Mouse (Mus musculus) hindbrain, embryonic 16.5 days (tissue): Measurements from ENCODE around the gene Ppcs. TPM values are rescaled to one million over a fixed set of nuclear protein-coding genes. Genes with fewer than 3 reads are reported as not detected.

Experiments
- ATAC-seq: fragments of 200-750 bp; cut with Nextera tagmentation; 2 replicates; pipeline ENCODE4 v1.8.0; 2017; ENCODE audit warnings: moderate TSS enrichment, moderate library complexity
- H3K27ac ChIP-seq: fragments of 300-500 bp; sonication (generic); 2 replicates; pipeline ENCODE4 v1.5.1; 2014; ENCODE audit warnings: low read depth, mild to moderate bottlenecking, control low read depth, low read length, moderate library complexity
- H3K27me3 ChIP-seq: fragments of 300-500 bp; sonication (generic); replicated peaks from 2 replicates; pipeline ENCODE4 v1.6.1; 2014; ENCODE audit warnings: low read length; ENCODE audit not compliant: control insufficient read depth, insufficient read depth
- H3K36me3 ChIP-seq: fragments of 300-500 bp; sonication (generic); 2 replicates; pipeline ENCODE4 v1.6.1; 2014; ENCODE audit warnings: mild to moderate bottlenecking, low read length, moderate library complexity, mixed read lengths; ENCODE audit not compliant: control insufficient read depth, insufficient read depth
- H3K4me1 ChIP-seq: fragments of 300-500 bp; sonication (generic); 2 replicates; pipeline ENCODE4 v1.6.1; 2014; ENCODE audit warnings: low read depth, low read length; ENCODE audit not compliant: control insufficient read depth, insufficient read depth
- H3K4me2 ChIP-seq: fragments of 300-500 bp; sonication (generic); 2 replicates; pipeline ENCODE4 v1.6.1; 2014; ENCODE audit warnings: mild to moderate bottlenecking, low read length, control low read depth, moderate library complexity
- H3K4me3 ChIP-seq: fragments of 300-500 bp; sonication (generic); 2 replicates; pipeline ENCODE4 v1.5.1; 2014; ENCODE audit warnings: mild to moderate bottlenecking, low read length, control low read depth, moderate library complexity
- H3K9ac ChIP-seq: fragments of 300-500 bp; sonication (generic); 2 replicates; pipeline ENCODE4 v1.6.1; 2014; ENCODE audit warnings: low read depth, mild to moderate bottlenecking, control low read depth, low read length, moderate library complexity
- H3K9me3 ChIP-seq: fragments of 300-500 bp; sonication (generic); 2 replicates; pipeline ENCODE4 v1.6.1; 2014; ENCODE audit warnings: mild to moderate bottlenecking, low read length, moderate library complexity; ENCODE audit not compliant: control insufficient read depth
- WGBS: fragments of 180-500 bp; shearing (Covaris S2); extraction: QIAGEN DNeasy Blood & Tissue Kit; methylation state at CpG from one replicate; pipeline ENCODE4 v1.1.7; 2014; 5-methylcytosine and 5-hydroxymethylcytosine counted together
- polyA plus RNA-seq: library from polyadenylated mRNA; unstranded; fragments of >200 nt; fragmentation: Nextera tagmentation; extraction: Ambion mirVana; gene quantifications from 2 replicates; pipeline ENCODE4 v1.2.1, GENCODE M21; 2015

The Ppcs gene
- polyA plus RNA-seq, 1 experiment from 2014 or later: 27.3 TPM

DNA sequence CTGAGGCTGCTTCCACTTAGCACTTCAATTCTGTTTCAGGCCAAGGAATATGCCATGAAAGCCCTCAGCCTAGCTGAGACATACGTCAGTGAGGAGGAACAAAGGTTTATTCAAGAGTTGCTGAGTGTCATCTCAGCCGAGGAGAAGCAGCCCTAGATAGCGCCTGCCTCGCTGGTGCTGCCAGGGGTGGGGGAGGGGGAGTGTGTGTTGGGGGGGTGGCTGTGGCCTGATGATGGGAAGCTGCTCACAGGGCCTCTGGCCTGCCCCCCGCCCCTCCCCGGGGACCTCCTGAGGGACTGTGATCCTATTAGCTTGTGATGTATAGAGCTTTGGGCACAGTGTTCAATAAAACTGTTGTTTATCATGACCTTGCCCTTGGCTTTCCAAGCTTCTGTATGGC, 31.3 kb upstream of the Ppcs start:
- peak overlapping the region; percentile 31; the same call in 1 of the 2 replicates for H3K9ac ChIP-seq
- H3K27ac ChIP-seq: no peak overlapping the region
- no peak overlapping the region for H3K4me3 ChIP-seq
- no peaks in the 10 kb centered on the region for H3K27me3 ChIP-seq
- H3K9me3 ChIP-seq: no peaks in the 10 kb centered on the region
- H3K36me3 ChIP-seq: no peaks in the 10 kb centered on the region
- ATAC-seq: peak; percentile 70
- no peak overlapping the region for H3K4me2 ChIP-seq
- H3K4me1 ChIP-seq: peaks cover 6% of the 10 kb centered on the region
- 12% methylated on average over 6 of the region's 6 CpGs for WGBS

DNA sequence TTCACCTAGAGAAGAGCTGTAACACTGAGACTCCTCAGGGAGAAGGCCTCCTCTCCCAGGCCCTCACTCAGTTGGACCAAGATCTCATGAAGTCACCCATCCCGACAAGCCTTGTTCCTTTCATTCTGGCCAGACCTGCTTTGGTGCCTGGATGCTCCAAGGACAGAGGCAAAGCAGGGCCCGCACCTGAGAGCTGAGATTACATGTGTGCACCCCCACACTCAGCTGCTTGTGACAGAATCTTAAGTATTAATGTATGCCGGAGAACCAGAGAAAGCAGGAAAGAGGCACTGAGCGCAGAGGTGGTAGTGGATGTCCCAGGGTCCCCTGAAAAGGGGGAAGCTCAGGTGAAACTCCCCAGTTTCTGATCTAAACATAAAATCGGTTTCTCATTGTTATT, 30.9 kb upstream of the Ppcs start:
- H3K9ac ChIP-seq: no peak overlapping the region; the same call in 1 of the 2 replicates
- H3K27ac ChIP-seq: no peak overlapping the region
- 59% methylated on average over 5 of the region's 5 CpGs for WGBS
- H3K4me3 ChIP-seq: no peak overlapping the region
- peaks cover 6% of the 10 kb centered on the region for H3K4me1 ChIP-seq
- 0 out of 2 replicates have a peak, but pooled peaks have one; percentile 42 for ATAC-seq
- H3K4me2 ChIP-seq: no peak overlapping the region
- H3K9me3 ChIP-seq: no peaks in the 10 kb centered on the region
- no peaks in the 10 kb centered on the region for H3K27me3 ChIP-seq
- no peaks in the 10 kb centered on the region for H3K36me3 ChIP-seq

DNA sequence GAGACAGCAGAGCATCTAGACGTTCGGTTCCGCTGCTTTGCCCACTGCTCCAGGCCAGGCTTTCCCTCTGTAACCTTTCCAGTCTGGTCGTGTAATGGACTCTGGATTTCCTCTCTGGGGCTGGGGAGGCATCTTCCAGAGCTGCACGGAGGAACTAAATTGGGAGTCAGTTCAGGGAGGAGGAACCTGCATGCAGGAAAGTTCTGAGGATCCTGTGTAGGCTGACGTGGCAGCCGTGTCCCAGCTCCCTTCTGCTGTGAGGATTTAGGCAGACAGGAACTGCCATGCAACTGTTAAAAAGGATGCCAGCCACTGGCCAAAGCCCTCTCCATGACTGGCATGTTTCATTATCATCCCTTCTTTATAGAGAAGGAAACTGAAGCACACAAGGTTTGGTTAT, 28.2 kb upstream of the Ppcs start:
- ATAC-seq: no peak
- 77% methylated on average over 7 of the region's 7 CpGs for WGBS
- H3K36me3 ChIP-seq: no peaks in the 10 kb centered on the region

DNA sequence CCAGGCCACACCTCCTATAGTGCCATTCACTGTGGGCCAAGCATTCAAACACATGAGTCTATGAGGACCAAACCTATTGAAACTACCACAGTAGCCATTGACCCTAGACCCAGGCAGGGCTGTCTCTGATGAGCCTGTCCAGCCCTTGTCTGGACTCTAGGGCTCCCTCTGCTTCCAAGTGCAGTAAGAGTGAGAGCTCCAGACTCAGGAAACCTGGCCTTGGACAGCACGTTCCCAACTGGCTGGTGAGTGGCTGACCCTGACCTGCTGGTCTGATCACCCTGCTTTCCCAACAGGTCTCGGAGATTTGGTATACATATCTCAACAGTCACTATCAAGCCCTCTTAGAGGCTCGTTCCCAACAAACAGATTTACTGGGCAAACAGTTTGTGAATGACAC, 25.6 kb upstream of the Ppcs start:
- Histone ChIP-seq H3K4me1 (no peaks in the 10 kb centered on the region), H3K36me3 (no peaks in the 10 kb centered on the region), H3K27me3 (no peaks in the 10 kb centered on the region), H3K4me3 (no peak overlapping the region), H3K4me2 (no peak overlapping the region), H3K9me3 (no peaks in the 10 kb centered on the region), H3K9ac (no peak overlapping the region), H3K27ac (no peak overlapping the region)
- ATAC-seq: no peak
- WGBS: 94% methylated on average over 3 of the region's 3 CpGs

More for the DNA sequence above, 28.2 kb upstream of the Ppcs start:
- H3K4me1 ChIP-seq: peaks cover 6% of the 10 kb centered on the region
- H3K27ac ChIP-seq: no peak overlapping the region
- H3K4me2 ChIP-seq: no peak overlapping the region
- H3K9me3 ChIP-seq: no peaks in the 10 kb centered on the region
- no peak overlapping the region for H3K9ac ChIP-seq
- no peak overlapping the region for H3K4me3 ChIP-seq
- no peaks in the 10 kb centered on the region for H3K27me3 ChIP-seq

DNA sequence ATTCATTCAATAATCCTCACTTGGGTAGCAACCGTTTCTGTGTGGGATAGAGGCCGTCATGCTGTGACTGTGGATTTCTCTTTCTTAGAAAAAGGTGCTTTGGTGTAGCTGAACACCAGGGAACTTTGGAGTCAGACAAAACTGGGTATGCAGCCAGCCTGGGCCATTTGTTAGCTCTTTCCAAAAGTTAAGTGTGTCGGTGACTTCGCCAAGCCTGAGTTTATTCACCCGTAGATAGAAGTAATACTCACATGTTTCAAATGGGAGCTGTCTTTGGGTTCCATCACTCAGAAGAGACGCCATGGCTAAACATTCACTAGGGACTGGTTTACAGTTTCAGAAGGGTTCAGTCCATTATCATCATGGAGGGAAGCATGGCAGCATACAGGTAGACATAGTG, 25.0 kb upstream of the Ppcs start:
- H3K36me3 ChIP-seq: no peaks in the 10 kb centered on the region
- H3K27ac ChIP-seq: no peak overlapping the region
- H3K4me1 ChIP-seq: no peaks in the 10 kb centered on the region
- no peak for ATAC-seq
- H3K4me2 ChIP-seq: no peak overlapping the region
- no peaks in the 10 kb centered on the region for H3K27me3 ChIP-seq
- WGBS: 89% methylated on average over 6 of the region's 6 CpGs
- no peak overlapping the region for H3K9ac ChIP-seq
- H3K9me3 ChIP-seq: no peaks in the 10 kb centered on the region
- no peak overlapping the region for H3K4me3 ChIP-seq

DNA sequence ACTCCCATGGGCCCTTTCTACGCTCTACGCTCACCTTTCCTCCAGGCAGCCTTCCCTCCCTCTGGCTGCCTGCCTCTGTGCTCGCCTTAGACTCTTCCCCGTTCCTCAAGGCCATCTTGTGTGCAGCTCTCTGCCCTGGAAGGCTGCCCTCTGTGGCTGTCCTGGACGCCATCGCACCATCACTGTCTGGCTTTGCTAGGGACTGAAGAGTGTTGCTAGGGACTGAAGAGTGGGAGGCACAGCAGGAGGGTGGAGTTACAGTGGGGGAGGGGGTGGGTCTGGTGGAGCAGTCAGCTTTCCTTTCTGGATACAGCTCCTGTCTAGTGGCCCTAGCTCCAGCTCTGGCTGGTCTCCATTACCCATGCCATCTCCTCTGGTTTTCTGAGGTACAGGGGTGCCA, 20.3 kb upstream of the Ppcs start:
- H3K9me3 ChIP-seq: no peaks in the 10 kb centered on the region
- no peak overlapping the region for H3K9ac ChIP-seq
- H3K36me3 ChIP-seq: no peaks in the 10 kb centered on the region
- H3K27ac ChIP-seq: no peak overlapping the region
- no peaks in the 10 kb centered on the region for H3K27me3 ChIP-seq
- no peak for ATAC-seq
- no peaks in the 10 kb centered on the region for H3K4me1 ChIP-seq
- H3K4me3 ChIP-seq: no peak overlapping the region
- 45% methylated on average over 6 of the region's 6 CpGs for WGBS
- no peak overlapping the region for H3K4me2 ChIP-seq

DNA sequence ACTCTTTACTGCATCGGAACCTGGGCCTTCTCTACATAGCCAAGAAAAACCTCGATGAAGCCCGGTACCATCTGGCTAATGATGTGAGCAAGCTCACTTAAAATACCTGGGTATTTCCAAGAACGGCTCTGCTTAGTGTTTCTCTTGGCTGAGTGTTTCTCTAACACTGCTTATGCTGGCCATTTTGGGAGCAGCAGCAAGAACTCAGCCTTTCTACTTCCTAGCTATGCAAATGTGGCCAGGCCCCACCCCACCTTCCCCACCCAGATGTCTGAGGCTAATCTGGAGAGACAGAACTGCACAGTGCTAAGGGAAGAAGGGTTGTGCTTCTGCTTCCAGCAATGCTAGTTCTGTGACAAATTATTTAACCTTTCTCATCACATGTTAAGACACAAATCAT, 19.6 kb upstream of the Ppcs start:
- no peak overlapping the region for H3K4me2 ChIP-seq
- no peak for ATAC-seq

DNA sequence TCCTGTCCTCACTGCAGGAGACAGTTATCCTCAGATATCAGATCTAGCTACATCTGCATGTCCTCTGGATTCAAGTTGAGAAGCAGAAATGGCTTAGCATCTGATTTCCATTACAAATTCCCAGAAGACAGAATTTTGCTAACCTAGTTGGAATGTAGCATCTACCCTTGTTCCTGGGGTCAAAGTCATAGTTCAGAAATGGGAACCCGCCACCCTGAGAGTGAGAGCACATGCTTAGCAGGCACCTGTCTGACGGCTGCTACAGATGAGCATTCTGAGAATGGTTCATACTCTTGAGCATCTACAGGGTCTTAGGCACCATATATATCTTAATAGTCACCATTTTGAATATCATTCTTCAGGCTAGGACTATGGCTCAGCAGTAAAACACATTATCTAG, 15.7 kb upstream of the Ppcs start:
- Histone ChIP-seq H3K9ac (no peak overlapping the region), H3K27me3 (no peaks in the 10 kb centered on the region), H3K4me1 (no peaks in the 10 kb centered on the region), H3K4me3 (no peak overlapping the region), H3K4me2 (no peak overlapping the region), H3K9me3 (peaks cover 3% of the 10 kb centered on the region; the same call in 1 of the 2 replicates), H3K36me3 (no peaks in the 10 kb centered on the region), H3K27ac (no peak overlapping the region)
- no peak for ATAC-seq
- 91% methylated on average over 2 of the region's 2 CpGs for WGBS

More for the DNA sequence above, 19.6 kb upstream of the Ppcs start:
- no peaks in the 10 kb centered on the region for H3K27me3 ChIP-seq
- H3K9ac ChIP-seq: no peak overlapping the region
- no peak overlapping the region for H3K27ac ChIP-seq
- no peaks in the 10 kb centered on the region for H3K4me1 ChIP-seq
- H3K4me3 ChIP-seq: no peak overlapping the region
- no peaks in the 10 kb centered on the region for H3K9me3 ChIP-seq
- no peaks in the 10 kb centered on the region for H3K36me3 ChIP-seq
- 84% methylated on average over 4 of the region's 4 CpGs for WGBS

DNA sequence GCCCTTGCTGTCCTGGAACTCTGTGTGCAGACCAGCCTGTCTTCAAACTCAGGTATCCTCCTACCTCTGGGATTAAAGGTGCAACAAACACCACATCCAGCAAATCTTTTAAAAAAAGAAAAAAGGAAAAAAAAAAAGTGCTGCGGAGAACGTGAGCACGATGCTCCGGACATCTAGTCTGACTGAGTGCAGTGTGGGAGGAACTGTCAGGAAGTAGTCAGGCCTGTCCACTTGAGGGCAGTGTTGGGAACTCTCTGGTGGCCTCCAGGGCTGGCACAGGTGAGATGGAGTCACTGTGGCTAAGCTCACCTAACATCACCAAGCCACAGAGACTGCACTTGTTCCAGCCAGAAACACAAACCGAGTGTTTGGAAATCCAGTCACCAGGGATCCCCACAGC, 8.5 kb upstream of the Ppcs start:
- H3K4me3 ChIP-seq: no peak overlapping the region
- WGBS: 35% methylated on average over 5 of the region's 5 CpGs

DNA sequence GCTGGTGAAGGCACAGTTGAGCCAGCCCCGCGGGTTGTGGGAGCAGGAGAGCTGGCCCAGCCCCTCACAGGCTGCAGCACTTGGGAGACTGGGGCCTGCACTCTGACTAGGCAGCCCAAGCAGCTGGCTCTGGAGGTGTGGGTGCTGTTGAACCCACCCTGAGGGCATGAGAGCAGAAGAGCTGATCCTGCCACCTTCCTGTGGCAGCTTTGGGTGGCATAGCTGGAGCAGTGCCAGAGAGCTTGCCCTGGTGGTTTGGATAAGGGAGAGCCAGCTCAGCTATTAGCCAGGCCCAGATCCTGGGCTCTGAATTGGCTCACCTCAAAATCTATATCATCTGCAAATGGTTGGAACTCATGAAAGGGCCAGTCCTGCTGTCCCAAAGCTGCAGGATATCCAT, 5.5 kb upstream of the Ppcs start:
- WGBS: 52% methylated on average over 2 of the region's 2 CpGs
- Histone ChIP-seq H3K4me2 (no peak overlapping the region), H3K9me3 (no peaks in the 10 kb centered on the region), H3K4me3 (no peak overlapping the region), H3K4me1 (peaks cover 10% of the 10 kb centered on the region), H3K27me3 (no peaks in the 10 kb centered on the region), H3K27ac (no peak overlapping the region), H3K36me3 (no peaks in the 10 kb centered on the region), H3K9ac (no peak overlapping the region)
- no peak for ATAC-seq

More for the DNA sequence above, 8.5 kb upstream of the Ppcs start:
- no peaks in the 10 kb centered on the region for H3K36me3 ChIP-seq
- H3K4me1 ChIP-seq: no peaks in the 10 kb centered on the region
- H3K9me3 ChIP-seq: no peaks in the 10 kb centered on the region
- H3K4me2 ChIP-seq: no peak overlapping the region
- no peaks in the 10 kb centered on the region for H3K27me3 ChIP-seq
- H3K9ac ChIP-seq: no peak overlapping the region
- ATAC-seq: no peak
- no peak overlapping the region for H3K27ac ChIP-seq
